Mouse (Mus musculus): ENCODE measurements around the gene Pik3r6. TPM values are rescaled to one million over a fixed set of nuclear protein-coding genes. Genes with fewer than 3 reads are reported as not detected.
A peak's percentile ranks its signal among the peaks of the same experiment; 100 is the strongest.

Gene Pik3r6
- polyA plus RNA-seq, 1 experiment, result 5.4 TPM

DNA sequence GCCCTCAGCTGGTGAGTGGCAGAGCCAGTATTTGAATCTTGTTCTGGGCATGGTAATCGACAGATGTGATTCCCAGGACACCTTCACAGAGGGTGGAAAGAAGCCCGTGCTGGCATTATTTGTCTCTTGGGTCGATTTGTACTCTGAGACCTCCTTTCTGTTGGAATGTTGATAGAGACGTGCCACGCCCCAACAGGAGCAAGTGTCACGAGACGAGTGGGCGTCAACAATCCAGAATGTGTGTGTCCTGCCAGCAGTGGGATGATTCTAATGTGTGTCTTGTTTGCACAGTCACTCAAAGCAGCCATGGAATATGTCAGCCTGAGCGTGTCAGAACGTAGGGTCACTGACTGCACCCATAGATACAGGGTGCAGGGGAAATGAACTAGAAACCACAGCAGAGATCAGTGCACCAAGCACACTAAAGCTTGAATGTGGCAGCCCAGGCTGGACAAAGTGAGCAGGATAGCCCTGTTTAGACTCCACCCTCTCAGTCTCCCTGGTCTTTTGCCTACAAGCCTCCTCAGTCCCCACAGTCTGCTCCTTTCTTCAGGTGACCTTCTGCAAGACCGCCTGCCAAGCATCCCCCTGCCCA is 29.2 kb downstream of the Pik3r6 start:
- Histone ChIP-seq H3K4me3 (ENCODE audit: control insufficient read depth, low read depth, low read length) (no peak overlapping the region), H3K27me3 (ENCODE audit: control insufficient read depth, insufficient read depth, low read length) (no peaks in the 10 kb centered on the region), H3K4me1 (ENCODE audit: control insufficient read depth, insufficient read depth, low read length) (peaks cover 6% of the 10 kb centered on the region), H3K27ac (ENCODE audit: control insufficient read depth, insufficient read depth, low read depth, low read length) (no peak overlapping the region), H3K36me3 (ENCODE audit: control insufficient read depth, insufficient read depth, low read length) (no peaks in the 10 kb centered on the region)
- TF ChIP-seq POLR2A (IDR thresholded peaks at IDR 0.05; ENCODE audit: control insufficient read depth, low read depth, low read length), result no peak
- TF ChIP-seq CTCF (IDR thresholded peaks at IDR 0.05; ENCODE audit: control insufficient read depth, insufficient read depth, insufficient replicate concordance, low read depth, low read length), result no peak

DNA sequence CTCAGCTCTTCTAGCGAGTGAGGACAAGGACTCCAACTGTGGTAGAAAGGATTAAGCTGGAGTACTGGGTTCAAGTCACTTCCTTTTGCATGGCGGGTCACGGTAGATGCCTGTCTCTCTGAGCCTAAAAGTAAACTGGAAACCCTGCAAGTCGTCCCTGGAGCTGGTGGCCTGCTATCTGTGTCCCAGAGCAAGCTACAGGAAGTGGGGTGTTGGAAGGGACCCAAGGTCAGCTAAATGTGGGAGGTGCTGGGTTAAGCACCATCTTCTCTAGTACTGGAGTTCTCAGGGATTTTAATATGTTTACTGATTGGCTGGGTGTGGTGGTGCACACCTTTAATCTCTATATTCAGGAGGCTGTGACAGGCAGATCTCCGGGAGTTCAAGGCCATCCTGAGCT is 30.0 kb downstream of the Pik3r6 start:
- Histone ChIP-seq H3K4me1 (ENCODE audit: control insufficient read depth, insufficient read depth, low read length) (peaks cover 6% of the 10 kb centered on the region), H3K36me3 (ENCODE audit: control insufficient read depth, insufficient read depth, low read length) (no peaks in the 10 kb centered on the region)
- TF ChIP-seq CTCF (IDR thresholded peaks at IDR 0.05; ENCODE audit: control insufficient read depth, insufficient read depth, insufficient replicate concordance, low read depth, low read length), result no peak
- no peak for TF ChIP-seq POLR2A (IDR thresholded peaks at IDR 0.05; ENCODE audit: control insufficient read depth, low read depth, low read length)

DNA sequence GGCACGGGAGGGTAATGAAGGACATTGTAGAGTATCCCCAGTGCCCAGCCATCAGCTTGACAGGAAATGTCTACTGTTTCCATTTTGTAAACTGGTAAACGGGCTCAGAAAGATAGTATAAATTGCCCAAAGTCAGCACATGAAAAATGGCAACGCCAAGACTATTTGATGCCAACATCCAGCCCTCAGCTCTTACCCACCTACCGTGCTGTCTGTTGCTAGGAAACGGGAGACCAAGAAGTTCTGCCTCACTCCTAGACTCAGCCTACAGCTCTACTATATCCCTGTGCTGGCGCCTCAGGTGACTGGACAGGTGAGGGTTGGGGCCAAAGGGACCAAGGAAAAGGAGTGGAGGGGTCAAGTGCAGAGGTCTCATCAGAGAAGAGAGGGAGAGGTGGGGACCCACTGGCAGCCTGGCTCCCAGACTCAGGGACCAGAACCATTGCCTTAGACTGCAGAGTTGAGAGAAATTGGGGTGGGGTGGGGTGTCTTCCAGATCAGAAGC is 31.2 kb downstream of the Pik3r6 start:
- Histone ChIP-seq H3K27me3 (ENCODE audit: control insufficient read depth, insufficient read depth, low read length) (no peaks in the 10 kb centered on the region), H3K4me3 (ENCODE audit: control insufficient read depth, low read depth, low read length) (no peak overlapping the region), H3K36me3 (ENCODE audit: control insufficient read depth, insufficient read depth, low read length) (no peaks in the 10 kb centered on the region), H3K27ac (ENCODE audit: control insufficient read depth, insufficient read depth, low read depth, low read length) (no peak overlapping the region), H3K4me1 (ENCODE audit: control insufficient read depth, insufficient read depth, low read length) (peaks cover 6% of the 10 kb centered on the region)
- TF ChIP-seq CTCF (IDR thresholded peaks at IDR 0.05; ENCODE audit: control insufficient read depth, insufficient read depth, insufficient replicate concordance, low read depth, low read length) (no peak), POLR2A (IDR thresholded peaks at IDR 0.05; ENCODE audit: control insufficient read depth, low read depth, low read length) (no peak)

More for the DNA sequence above, 30.0 kb downstream of the Pik3r6 start:
- Histone ChIP-seq H3K27ac (ENCODE audit: control insufficient read depth, insufficient read depth, low read depth, low read length) (no peak overlapping the region), H3K4me3 (ENCODE audit: control insufficient read depth, low read depth, low read length) (no peak overlapping the region), H3K27me3 (ENCODE audit: control insufficient read depth, insufficient read depth, low read length) (no peaks in the 10 kb centered on the region)

GRCm38 (mm10) chr11:68536026-68536425 is 33.2 kb downstream of the Pik3r6 start:
- H3K27me3 ChIP-seq (ENCODE audit: control insufficient read depth, insufficient read depth, low read length), result no peaks in the 10 kb centered on the region
- H3K36me3 ChIP-seq (ENCODE audit: control insufficient read depth, insufficient read depth, low read length), result no peaks in the 10 kb centered on the region
- TF ChIP-seq CTCF (IDR thresholded peaks at IDR 0.05; ENCODE audit: control insufficient read depth, insufficient read depth, insufficient replicate concordance, low read depth, low read length) (no peak), POLR2A (IDR thresholded peaks at IDR 0.05; ENCODE audit: control insufficient read depth, low read depth, low read length) (no peak)
- peaks cover 6% of the 10 kb centered on the region for H3K4me1 ChIP-seq (ENCODE audit: control insufficient read depth, insufficient read depth, low read length)
- H3K27ac ChIP-seq (ENCODE audit: control insufficient read depth, insufficient read depth, low read depth, low read length), result no peak overlapping the region
- no peak overlapping the region for H3K4me3 ChIP-seq (ENCODE audit: control insufficient read depth, low read depth, low read length)

GRCm38 (mm10) chr11:68536465-68536864 is 33.6 kb downstream of the Pik3r6 start:
- Histone ChIP-seq H3K36me3 (ENCODE audit: control insufficient read depth, insufficient read depth, low read length) (no peaks in the 10 kb centered on the region), H3K4me1 (ENCODE audit: control insufficient read depth, insufficient read depth, low read length) (peaks cover 6% of the 10 kb centered on the region), H3K27me3 (ENCODE audit: control insufficient read depth, insufficient read depth, low read length) (no peaks in the 10 kb centered on the region), H3K27ac (ENCODE audit: control insufficient read depth, insufficient read depth, low read depth, low read length) (no peak overlapping the region), H3K4me3 (ENCODE audit: control insufficient read depth, low read depth, low read length) (no peak overlapping the region)
- TF ChIP-seq CTCF (IDR thresholded peaks at IDR 0.05; ENCODE audit: control insufficient read depth, insufficient read depth, insufficient replicate concordance, low read depth, low read length) (no peak), POLR2A (IDR thresholded peaks at IDR 0.05; ENCODE audit: control insufficient read depth, low read depth, low read length) (no peak)

- no peak for TF ChIP-seq POLR2A (IDR thresholded peaks at IDR 0.05; ENCODE audit: control insufficient read depth, low read depth, low read length)
- no peak for TF ChIP-seq CTCF (IDR thresholded peaks at IDR 0.05; ENCODE audit: control insufficient read depth, insufficient read depth, insufficient replicate concordance, low read depth, low read length)
- H3K27me3 ChIP-seq (ENCODE audit: control insufficient read depth, insufficient read depth, low read length), result no peaks in the 10 kb centered on the region
- H3K4me3 ChIP-seq (ENCODE audit: control insufficient read depth, low read depth, low read length), result no peak overlapping the region
- peaks cover 1% of the 10 kb centered on the region; the same call in 1 of the 2 replicates for H3K4me1 ChIP-seq (ENCODE audit: control insufficient read depth, insufficient read depth, low read length)
- no peaks in the 10 kb centered on the region for H3K36me3 ChIP-seq (ENCODE audit: control insufficient read depth, insufficient read depth, low read length)
- no peak overlapping the region for H3K27ac ChIP-seq (ENCODE audit: control insufficient read depth, insufficient read depth, low read depth, low read length)
Observed at GRCm38 (mm10) chr11:68539621-68540020, 36.8 kb downstream of the Pik3r6 start.

- Histone ChIP-seq H3K27me3 (ENCODE audit: control insufficient read depth, insufficient read depth, low read length) (no peaks in the 10 kb centered on the region), H3K27ac (ENCODE audit: control insufficient read depth, insufficient read depth, low read depth, low read length) (no peak overlapping the region), H3K4me1 (ENCODE audit: control insufficient read depth, insufficient read depth, low read length) (peaks cover 3% of the 10 kb centered on the region; the same call in 1 of the 2 replicates), H3K36me3 (ENCODE audit: control insufficient read depth, insufficient read depth, low read length) (no peaks in the 10 kb centered on the region), H3K4me3 (ENCODE audit: control insufficient read depth, low read depth, low read length) (no peak overlapping the region)
- peak; percentile 23; the same call in 1 of the 2 replicates for TF ChIP-seq CTCF (IDR thresholded peaks at IDR 0.05; ENCODE audit: control insufficient read depth, insufficient read depth, insufficient replicate concordance, low read depth, low read length)
- TF ChIP-seq POLR2A (IDR thresholded peaks at IDR 0.05; ENCODE audit: control insufficient read depth, low read depth, low read length), result no peak
Observed at GRCm38 (mm10) chr11:68544554-68544953, 41.7 kb downstream of the Pik3r6 start.

Data from testis, adult 2 months (tissue).